Mouse (Mus musculus) 416B (cell line): ENCODE results near the gene Ttc32.

ENCODE experiments used
- DNase-seq: peaks from one replicate; pipeline ENCODE4 v3.0.0; 2011; ENCODE audit warnings: low read depth

The Ttc32 gene

GRCm38 (mm10) chr12:9029888-9030723, at the start of gene Ttc32:
Gene Ttc32, plus strand, starts transcription at chr12:9029997.
- DNase-seq, result peak; percentile 99

GRCm38 (mm10) chr12:8993231-8993630, 36.6 kb upstream of the Ttc32 start:
- no peak for DNase-seq

- no peak for DNase-seq
These were observed 31.5 kb upstream of the Ttc32 start for GRCm38 (mm10) chr12:8998318-8998717.

DNA sequence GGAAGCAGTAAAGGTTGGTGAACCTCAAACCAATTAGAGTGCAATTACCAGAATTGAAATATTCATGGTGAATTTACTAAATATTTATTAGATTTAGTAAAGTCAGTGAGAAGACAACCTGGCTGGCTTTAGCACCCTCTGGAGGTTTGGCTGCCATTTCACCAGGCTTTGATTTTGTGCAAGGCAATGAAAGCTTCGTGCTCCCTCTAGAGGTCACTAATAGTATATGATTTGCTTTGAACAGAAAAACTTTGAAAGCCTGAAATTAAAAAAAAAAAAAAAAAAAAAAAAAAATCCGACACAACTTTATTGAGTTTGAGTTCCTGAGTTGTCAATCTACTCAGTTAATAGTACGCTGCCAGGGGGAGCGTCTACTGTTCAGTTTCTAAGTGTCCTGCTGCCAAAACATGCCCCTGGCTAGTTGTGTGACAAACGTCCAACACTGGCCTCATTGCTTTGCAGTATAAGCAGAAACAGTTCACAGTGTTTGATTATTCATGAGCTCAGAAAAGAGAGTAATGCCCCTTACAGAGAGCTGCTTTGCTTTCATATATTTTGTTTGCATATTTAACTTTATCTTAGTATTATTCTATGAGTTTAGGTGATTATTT, 27.7 kb upstream of the Ttc32 start:
- peak; percentile 84 for DNase-seq

DNA sequence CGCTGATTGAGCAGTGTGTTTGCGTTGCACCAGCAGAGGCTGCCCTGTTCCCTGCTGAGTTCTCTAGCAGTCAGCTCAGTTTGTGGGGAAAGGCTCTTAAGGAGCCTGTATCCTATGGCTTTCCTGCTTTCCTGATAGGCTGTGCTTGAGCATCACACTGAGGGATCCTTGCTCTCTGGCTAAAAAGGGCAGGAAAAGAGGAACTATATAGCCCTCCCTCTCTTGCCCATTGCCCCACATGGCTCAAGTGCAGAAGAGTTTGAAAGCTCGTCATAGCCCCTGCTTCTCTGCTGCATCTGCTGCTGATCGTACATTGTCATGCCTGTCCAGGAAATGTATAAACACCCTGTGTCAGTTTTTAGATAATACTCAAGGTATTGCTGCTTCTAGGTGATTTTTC, 22.7 kb upstream of the Ttc32 start:
- DNase-seq, result no peak

GRCm38 (mm10) chr12:9007811-9008210, 22.0 kb upstream of the Ttc32 start:
- no peak for DNase-seq

DNA sequence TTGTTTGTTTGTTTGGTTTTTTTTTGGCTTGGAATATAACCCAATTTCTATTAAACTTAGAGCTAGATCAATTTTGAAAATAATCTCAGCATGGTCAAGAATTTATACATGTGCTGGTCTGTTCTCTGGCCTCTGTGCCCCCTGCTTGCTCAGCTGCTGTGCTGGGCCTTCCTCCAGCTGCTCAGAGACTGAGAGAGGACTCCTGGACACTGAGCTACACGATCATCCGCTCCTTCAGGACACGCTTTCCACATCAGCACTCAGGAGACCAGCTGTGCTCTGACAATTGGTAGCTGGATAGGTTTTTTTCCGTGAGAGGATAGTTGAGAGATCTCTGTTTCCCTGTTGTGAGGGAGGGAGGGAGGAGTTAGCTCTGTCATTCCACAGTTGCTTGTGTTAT, 19.5 kb upstream of the Ttc32 start:
- no peak for DNase-seq

- no peak for DNase-seq
These were observed 13.4 kb upstream of the Ttc32 start for GRCm38 (mm10) chr12:9016376-9016775.

- DNase-seq, result no peak
These were observed 9.4 kb upstream of the Ttc32 start for GRCm38 (mm10) chr12:9020431-9020830.

DNA sequence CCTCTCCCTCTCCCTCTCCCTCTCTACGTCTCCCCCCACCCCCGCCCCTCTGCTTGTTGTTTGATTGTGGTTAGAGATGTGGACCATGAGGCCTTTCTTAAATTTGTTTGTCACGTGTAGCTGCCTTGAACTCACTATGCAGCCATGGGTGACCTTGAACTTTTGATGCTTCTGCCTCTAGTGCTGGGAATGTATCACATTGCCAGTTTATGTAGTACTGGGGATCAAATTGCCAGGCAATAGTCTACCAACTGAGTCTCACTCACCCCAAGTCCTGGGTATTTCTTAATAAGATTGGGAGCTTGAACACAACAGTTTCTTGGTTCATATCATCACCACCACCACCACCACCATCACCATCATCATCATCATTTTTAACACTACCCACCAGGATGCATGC, 8.8 kb upstream of the Ttc32 start:
- DNase-seq, result peak; percentile 17

DNA sequence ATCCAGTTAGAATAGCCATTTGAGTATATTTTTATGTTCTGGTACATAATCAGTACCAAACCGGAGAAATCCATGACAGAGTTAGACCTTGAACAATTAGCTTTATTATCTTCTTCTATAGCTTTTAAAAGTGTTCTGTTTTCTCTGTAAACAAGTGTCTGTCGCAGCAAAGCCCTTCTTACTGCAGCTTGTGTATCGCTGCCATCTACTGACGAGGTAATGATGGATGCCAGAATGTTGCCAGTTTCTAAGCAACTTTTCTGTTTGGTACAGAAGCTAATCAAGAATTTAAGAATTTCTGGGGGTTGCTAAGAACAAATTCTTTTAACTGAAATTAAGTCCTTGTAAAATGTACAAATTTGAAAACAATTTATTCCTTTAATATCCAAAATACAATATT, 6.8 kb upstream of the Ttc32 start:
- DNase-seq, result peak; percentile 63

DNA sequence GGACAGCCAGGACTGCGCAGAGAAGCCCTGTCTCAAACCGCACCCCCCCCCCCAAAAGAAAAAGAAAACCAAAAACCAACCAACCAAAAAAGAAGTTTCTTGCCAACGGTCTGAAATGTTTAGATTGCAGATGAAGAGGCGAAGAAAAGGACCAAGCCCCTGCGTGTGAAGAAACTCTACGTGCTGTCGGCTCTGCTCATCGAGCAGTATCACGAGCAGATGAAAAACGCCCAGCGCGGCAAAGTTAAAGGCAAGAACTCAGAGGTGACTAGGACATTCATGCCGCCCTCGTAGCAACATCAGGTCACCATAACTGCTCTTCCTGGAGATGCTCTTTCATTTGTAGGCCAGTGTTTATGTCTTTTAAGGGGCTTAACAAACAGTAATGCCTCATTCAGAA, 5.7 kb upstream of the Ttc32 start:
- no peak for DNase-seq

DNA sequence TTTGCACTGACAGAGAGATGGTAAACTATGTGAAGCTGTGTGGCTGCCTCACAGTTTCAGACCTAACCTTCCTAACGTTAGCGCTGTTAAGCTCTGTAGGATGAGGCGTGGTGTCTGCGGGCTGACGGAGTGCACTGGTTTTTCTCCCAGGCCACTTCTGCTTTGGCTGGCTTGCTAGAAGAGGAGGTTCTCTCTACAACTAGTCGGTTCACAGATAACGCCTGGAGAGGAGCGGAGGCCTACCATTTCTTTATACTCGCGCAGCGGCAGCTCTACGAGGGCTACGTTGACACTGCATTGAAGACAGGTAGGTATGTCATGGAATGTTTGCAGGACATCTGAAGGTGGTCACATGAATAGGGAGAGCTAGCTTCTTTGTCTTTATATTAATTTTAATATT, 5.1 kb upstream of the Ttc32 start:
- no peak for DNase-seq

DNA sequence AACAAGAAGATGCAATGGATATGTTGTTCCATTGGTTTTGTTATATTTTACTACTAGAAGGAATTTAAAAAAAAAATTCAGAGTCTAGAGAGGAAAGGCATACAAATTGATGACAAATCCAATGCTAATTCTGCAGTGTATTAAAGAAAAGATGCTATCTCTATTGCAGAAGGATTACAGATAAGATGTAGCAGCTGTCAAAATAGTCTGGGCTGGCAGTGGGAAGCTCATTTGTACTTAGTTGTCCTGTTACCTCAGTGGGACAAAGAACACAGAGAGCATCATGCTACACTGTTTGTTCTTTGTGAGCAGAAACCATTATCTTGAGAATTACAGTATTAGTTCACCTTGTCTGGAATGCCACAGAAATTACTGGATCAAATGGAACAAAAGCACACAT, 3.0 kb upstream of the Ttc32 start:
- no peak for DNase-seq

GRCm38 (mm10) chr12:9028816-9029215, 981 bp upstream of the Ttc32 start:
- DNase-seq, result peak; percentile 10

GRCm38 (mm10) chr12:9029506-9029887, 300 bp upstream of the Ttc32 start:
- DNase-seq, result no peak

DNA sequence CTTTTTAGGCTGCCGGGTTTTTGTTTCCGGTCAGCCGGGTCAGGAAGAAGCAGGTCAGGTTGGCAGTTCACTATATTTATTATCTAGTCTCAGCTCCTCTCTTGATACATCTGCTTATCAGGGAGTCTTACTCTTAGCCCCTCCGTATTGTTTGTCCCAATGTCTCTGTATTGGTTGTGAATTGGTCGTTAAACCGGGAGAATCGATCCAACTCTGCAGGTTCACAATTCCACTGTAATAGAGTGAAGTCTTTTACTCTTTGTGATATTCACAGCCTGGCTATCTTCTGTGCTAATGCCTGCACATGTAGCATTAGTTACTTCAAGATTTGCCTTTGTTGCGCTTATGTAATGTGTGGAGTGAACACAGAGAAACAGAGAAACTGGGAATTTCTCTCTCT, 1.4 kb downstream of the Ttc32 start:
- DNase-seq, result no peak

DNA sequence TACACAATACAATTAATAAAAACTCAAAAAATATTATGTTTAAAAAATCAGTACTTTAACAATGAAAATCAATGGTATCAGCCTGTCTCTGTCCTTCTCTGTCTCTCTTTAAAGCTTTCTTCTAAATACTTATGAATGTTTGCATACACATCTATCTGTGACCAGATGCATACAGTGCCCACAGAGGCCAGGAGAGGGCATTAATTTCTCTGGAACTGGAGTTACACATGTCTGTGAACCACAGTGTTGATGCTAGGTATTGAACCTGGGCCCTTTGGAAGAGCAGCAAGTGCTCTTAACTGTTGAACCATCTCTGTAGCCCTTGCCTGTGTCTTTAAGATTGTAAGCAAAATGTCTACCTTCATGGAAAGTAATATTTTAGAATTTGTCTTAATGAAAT, 3.3 kb downstream of the Ttc32 start:
- DNase-seq, result peak; percentile 39

DNA sequence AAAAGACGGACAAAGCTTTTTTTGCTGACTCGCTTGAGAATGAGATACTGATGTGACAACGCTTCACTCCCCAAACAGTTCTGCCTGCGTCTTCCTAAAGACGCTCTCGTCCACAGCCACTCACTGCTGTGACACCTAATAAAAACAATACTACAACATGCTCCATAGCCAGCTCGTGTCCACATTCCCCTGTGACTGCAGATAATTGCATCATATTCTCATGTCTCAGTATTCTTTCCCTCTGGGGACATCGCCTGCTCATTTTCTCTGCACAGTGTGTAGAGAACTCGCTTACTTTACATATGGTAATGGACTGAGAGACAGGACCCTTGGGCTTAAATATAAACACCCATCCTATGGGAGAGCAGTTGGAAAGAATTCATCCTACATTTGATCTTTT, 6.6 kb downstream of the Ttc32 start:
- no peak for DNase-seq

- DNase-seq, result no peak
These were observed 10.4 kb downstream of the Ttc32 start for GRCm38 (mm10) chr12:9040177-9040576.

GRCm38 (mm10) chr12:9040686-9041085, 10.9 kb downstream of the Ttc32 start:
- no peak for DNase-seq

DNA sequence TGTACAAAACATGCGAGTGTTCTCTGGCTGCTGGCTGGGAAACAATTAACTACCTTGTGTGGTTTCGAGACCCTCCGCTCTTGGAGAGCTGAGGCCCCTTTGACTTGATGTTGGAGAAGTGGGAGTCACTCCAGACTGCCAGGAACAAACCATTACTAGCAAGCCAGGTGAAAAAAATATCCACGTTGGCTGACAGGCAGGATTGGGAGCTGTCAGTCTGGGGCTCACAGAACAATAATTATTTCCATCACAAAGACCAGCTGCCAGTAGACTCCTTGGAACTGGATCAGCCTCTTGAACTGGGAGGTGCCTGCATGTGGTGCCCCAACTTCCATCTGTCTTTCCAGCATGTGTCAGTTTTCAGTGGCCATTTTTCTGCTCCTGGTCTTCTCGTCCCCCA, 12.5 kb downstream of the Ttc32 start:
- no peak for DNase-seq

GRCm38 (mm10) chr12:9042759-9043158, 13.0 kb downstream of the Ttc32 start:
- no peak for DNase-seq

- no peak for DNase-seq
These were observed 14.9 kb downstream of the Ttc32 start for GRCm38 (mm10) chr12:9044666-9045065.
